Mouse (Mus musculus): ENCODE results near the gene Rae1. TPM values are rescaled to one million over a fixed set of nuclear protein-coding genes. Genes with fewer than 3 reads are reported as not detected.

The Rae1 gene
- polyA plus RNA-seq, 1 experiment: 26.3 TPM

DNA sequence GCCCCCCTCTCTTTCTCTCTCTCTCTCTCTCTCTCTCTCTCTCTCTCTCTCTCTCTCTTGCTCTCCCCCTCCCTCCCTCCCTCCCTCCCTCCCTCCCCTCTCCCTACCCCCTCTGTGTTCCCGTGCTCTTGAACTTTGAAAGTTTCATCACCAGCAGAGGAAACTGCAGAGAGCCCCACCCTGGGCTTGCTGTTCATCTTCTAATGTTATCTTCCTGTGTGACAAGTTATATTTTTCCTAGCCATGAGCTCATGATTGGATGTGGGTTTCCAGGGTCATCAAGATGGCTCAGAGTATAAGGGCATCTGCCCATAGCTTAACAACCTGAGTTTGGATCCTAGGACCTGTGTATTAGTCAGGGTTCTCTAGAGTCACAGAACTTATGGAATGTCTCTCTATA, 63.3 kb downstream of the Rae1 start:
- Histone ChIP-seq H3K27me3 (replicated peaks) (peaks cover 3% of the 10 kb centered on the region), H3K4me3 (replicated peaks) (no peak overlapping the region)
- no peak for TF ChIP-seq GATA1 (IDR thresholded peaks at IDR 0.05; ENCODE audit: borderline replicate concordance, low read length)
- no peak for TF ChIP-seq FLI1 (IDR thresholded peaks at IDR 0.05; ENCODE audit: low read length)

DNA sequence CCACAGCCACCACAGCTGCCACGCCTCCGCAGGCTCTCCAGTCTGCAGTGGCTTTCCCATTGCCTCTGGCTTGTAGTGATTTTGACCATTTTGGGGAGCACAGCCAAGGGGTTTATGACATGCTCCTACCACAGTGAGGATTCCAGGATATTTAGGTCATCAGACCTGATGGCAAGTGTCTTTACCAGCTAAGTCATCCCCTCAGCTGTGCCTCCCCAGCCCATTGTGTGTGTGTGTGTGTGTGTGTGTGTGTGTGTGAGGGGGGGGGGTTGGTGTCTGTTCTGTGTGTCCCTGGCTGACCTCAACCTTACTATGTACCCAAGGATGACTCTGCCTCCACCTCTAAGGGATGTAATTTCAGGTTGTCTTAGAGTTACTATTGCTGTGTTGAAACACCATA, 64.9 kb downstream of the Rae1 start:
- TF ChIP-seq GATA1 (IDR thresholded peaks at IDR 0.05; ENCODE audit: borderline replicate concordance, low read length) (no peak), FLI1 (IDR thresholded peaks at IDR 0.05; ENCODE audit: low read length) (no peak)
- Histone ChIP-seq H3K4me3 (replicated peaks) (no peak overlapping the region), H3K36me3 (replicated peaks; ENCODE audit: low read length) (peaks cover 2% of the 10 kb centered on the region), H3K27me3 (replicated peaks) (peaks cover 3% of the 10 kb centered on the region), H3K4me1 (peaks cover 35% of the 10 kb centered on the region), H3K9me3 (peaks cover 31% of the 10 kb centered on the region)

More for the DNA sequence above, 63.3 kb downstream of the Rae1 start:
- H3K4me1 ChIP-seq: peaks cover 42% of the 10 kb centered on the region
- H3K36me3 ChIP-seq (replicated peaks; ENCODE audit: low read length): peaks cover 2% of the 10 kb centered on the region
- H3K9me3 ChIP-seq: peaks cover 25% of the 10 kb centered on the region

Other genes starting within 250 kb of the Rae1 start
- gene Bmp7, start 59.8 kb upstream of the Rae1 start, polyA plus RNA-seq (2012; ENCODE audit: insufficient read depth, low replicate concordance): not detected in 2 replicates
- gene Spo11, start 22.4 kb upstream of the Rae1 start, polyA plus RNA-seq (2012; ENCODE audit: insufficient read depth, low replicate concordance): not detected in 2 replicates
- 1,149 and 2,622 TPM in 2 replicates for gene Rbm38, start 20.4 kb downstream of the Rae1 start, polyA plus RNA-seq (2012; ENCODE audit: insufficient read depth, low replicate concordance)
- gene Ctcfl, start 119.4 kb downstream of the Rae1 start, polyA plus RNA-seq (2012; ENCODE audit: insufficient read depth, low replicate concordance): not detected in 2 replicates
- not detected in 2 replicates for gene Pck1, start 152.9 kb downstream of the Rae1 start, polyA plus RNA-seq (2012; ENCODE audit: insufficient read depth, low replicate concordance)
- 2.8 TPM in 1 of 2 replicates, not detected in the other for gene Zbp1, start 218.8 kb downstream of the Rae1 start, polyA plus RNA-seq (2012; ENCODE audit: insufficient read depth, low replicate concordance)

Measured in megakaryocyte, embryonic 14.5 days (primary cell).